Mouse (Mus musculus) C2C12 (cell line): ENCODE results near the gene Itga4.

ENCODE experiments used
- CEBPB ChIP-seq: IDR thresholded peaks from one replicate; pipeline ENCODE4 v1.6.1; 2011; ENCODE audit warnings: low read depth, mild to moderate bottlenecking, control low read depth, moderate library complexity
- CTCF ChIP-seq: IDR thresholded peaks from one replicate; pipeline ENCODE4 v1.5.1; 2011; ENCODE audit not compliant: control insufficient read depth, insufficient read depth, insufficient read length
- FOSL1 ChIP-seq: IDR thresholded peaks from one replicate; pipeline ENCODE4 v1.8.0; 2011; ENCODE audit warnings: mild to moderate bottlenecking, low read length; ENCODE audit not compliant: poor library complexity, insufficient read depth, severe bottlenecking
- MAX ChIP-seq: IDR thresholded peaks from one replicate; pipeline ENCODE4 v1.6.1; 2011; ENCODE audit warnings: mild to moderate bottlenecking, control low read depth
- MYOD1 ChIP-seq: IDR thresholded peaks from one replicate; pipeline ENCODE4 v1.6.1; 2011; ENCODE audit warnings: low read depth; ENCODE audit not compliant: control insufficient read depth, insufficient read length
- MYOG ChIP-seq: IDR thresholded peaks from one replicate; pipeline ENCODE4 v1.6.1; 2011; ENCODE audit not compliant: control insufficient read depth, insufficient read length; ENCODE audit errors: extremely low read depth
- USF1 ChIP-seq: IDR thresholded peaks from one replicate; pipeline ENCODE4 v1.6.1; 2011; ENCODE audit warnings: low read depth, mild to moderate bottlenecking, control low read depth, moderate library complexity

GRCm38 (mm10) chr2:79259326-79259725 lies 4.1 kb downstream of the Itga4 start:
- TF ChIP-seq CTCF: no peak
- TF ChIP-seq MYOG: no peak
- TF ChIP-seq CEBPB: no peak
- no peak for TF ChIP-seq MYOD1
- no peak for TF ChIP-seq USF1
- TF ChIP-seq FOSL1: no peak
- no peak for TF ChIP-seq MAX
